Mouse (Mus musculus): ENCODE measurements at regions not wholly inside any gene's neighbourhood (a gene's known extent, or its start where the extent isn't known, plus 50 kb on each side); places are given as distances from the start of the nearest gene placed in this dataset.

- H3K27me3 ChIP-seq (ENCODE audit: control insufficient read depth, insufficient read depth, low read length): no peaks in the 10 kb centered on the region
- TF ChIP-seq CTCF (IDR thresholded peaks at IDR 0.05; ENCODE audit: borderline replicate concordance, control insufficient read depth, extremely low read depth, insufficient read depth, low read length, poor library complexity) (no peak), POLR2A (IDR thresholded peaks at IDR 0.05; ENCODE audit: control insufficient read depth, extremely low read depth, insufficient read depth, low read length, poor library complexity) (no peak)
Observed at GRCm38 (mm10) chr1:137874361-137874760, 301.1 kb downstream of the Ptprc start.

GRCm38 (mm10) chr1:137873628-137874027 is 301.9 kb downstream of the Ptprc start:
- no peak for DNase-seq
- Histone ChIP-seq H3K27ac (ENCODE audit: control insufficient read depth, insufficient read depth, low read length) (no peak overlapping the region), H3K27me3 (ENCODE audit: control insufficient read depth, insufficient read depth, low read length) (no peaks in the 10 kb centered on the region), H3K4me3 (ENCODE audit: control insufficient read depth, insufficient read depth, low read length) (no peak overlapping the region), H3K36me3 (ENCODE audit: control insufficient read depth, insufficient read depth, low read length) (no peaks in the 10 kb centered on the region), H3K4me1 (replicated peaks; ENCODE audit: control insufficient read depth, insufficient read depth, low read length) (peaks cover 8% of the 10 kb centered on the region)
- no peak for TF ChIP-seq CTCF (IDR thresholded peaks at IDR 0.05; ENCODE audit: borderline replicate concordance, control insufficient read depth, extremely low read depth, insufficient read depth, low read length, poor library complexity)
- TF ChIP-seq POLR2A (IDR thresholded peaks at IDR 0.05; ENCODE audit: control insufficient read depth, extremely low read depth, insufficient read depth, low read length, poor library complexity): no peak
- 48% methylated on average over 1 of the region's 1 CpGs for WGBS

More at GRCm38 (mm10) chr1:137874361-137874760, 301.1 kb downstream of the Ptprc start:
- H3K27ac ChIP-seq (ENCODE audit: control insufficient read depth, insufficient read depth, low read length): no peak overlapping the region
- no peak overlapping the region for H3K4me3 ChIP-seq (ENCODE audit: control insufficient read depth, insufficient read depth, low read length)
- no peak for DNase-seq
- WGBS: 73% methylated on average over 2 of the region's 2 CpGs
- H3K4me1 ChIP-seq (replicated peaks; ENCODE audit: control insufficient read depth, insufficient read depth, low read length): peaks cover 8% of the 10 kb centered on the region
- no peaks in the 10 kb centered on the region for H3K36me3 ChIP-seq (ENCODE audit: control insufficient read depth, insufficient read depth, low read length)

GRCm38 (mm10) chr1:137865030-137865429 is 310.5 kb downstream of the Ptprc start:
- TF ChIP-seq CTCF (IDR thresholded peaks at IDR 0.05; ENCODE audit: borderline replicate concordance, control insufficient read depth, extremely low read depth, insufficient read depth, low read length, poor library complexity) (no peak), POLR2A (IDR thresholded peaks at IDR 0.05; ENCODE audit: control insufficient read depth, extremely low read depth, insufficient read depth, low read length, poor library complexity) (no peak)
- DNase-seq: no peak
- Histone ChIP-seq H3K4me3 (ENCODE audit: control insufficient read depth, insufficient read depth, low read length) (no peak overlapping the region), H3K4me1 (replicated peaks; ENCODE audit: control insufficient read depth, insufficient read depth, low read length) (peaks cover 4% of the 10 kb centered on the region; the same call in 1 of the 2 replicates), H3K27me3 (ENCODE audit: control insufficient read depth, insufficient read depth, low read length) (no peaks in the 10 kb centered on the region), H3K36me3 (ENCODE audit: control insufficient read depth, insufficient read depth, low read length) (no peaks in the 10 kb centered on the region), H3K27ac (ENCODE audit: control insufficient read depth, insufficient read depth, low read length) (no peak overlapping the region)
- WGBS: 9% methylated on average over 1 of the region's 1 CpGs

GRCm38 (mm10) chr1:137863506-137863905 is 312.0 kb downstream of the Ptprc start:
- peaks cover 4% of the 10 kb centered on the region; the same call in 1 of the 2 replicates for H3K4me1 ChIP-seq (replicated peaks; ENCODE audit: control insufficient read depth, insufficient read depth, low read length)
- DNase-seq: no peak

GRCm38 (mm10) chr1:137852262-137852661 is 323.2 kb downstream of the Ptprc start:
- H3K27ac ChIP-seq (ENCODE audit: control insufficient read depth, insufficient read depth, low read length): no peak overlapping the region
- 3% methylated on average over 2 of the region's 2 CpGs for WGBS
- H3K4me1 ChIP-seq (replicated peaks; ENCODE audit: control insufficient read depth, insufficient read depth, low read length): no peaks in the 10 kb centered on the region
- H3K36me3 ChIP-seq (ENCODE audit: control insufficient read depth, insufficient read depth, low read length): no peaks in the 10 kb centered on the region
- TF ChIP-seq CTCF (IDR thresholded peaks at IDR 0.05; ENCODE audit: borderline replicate concordance, control insufficient read depth, extremely low read depth, insufficient read depth, low read length, poor library complexity) (no peak), POLR2A (IDR thresholded peaks at IDR 0.05; ENCODE audit: control insufficient read depth, extremely low read depth, insufficient read depth, low read length, poor library complexity) (no peak)
- no peaks in the 10 kb centered on the region for H3K27me3 ChIP-seq (ENCODE audit: control insufficient read depth, insufficient read depth, low read length)
- no peak overlapping the region for H3K4me3 ChIP-seq (ENCODE audit: control insufficient read depth, insufficient read depth, low read length)
- DNase-seq: no peak

More at GRCm38 (mm10) chr1:137863506-137863905, 312.0 kb downstream of the Ptprc start:
- no peaks in the 10 kb centered on the region for H3K36me3 ChIP-seq (ENCODE audit: control insufficient read depth, insufficient read depth, low read length)
- no peaks in the 10 kb centered on the region for H3K27me3 ChIP-seq (ENCODE audit: control insufficient read depth, insufficient read depth, low read length)
- 93% methylated on average over 7 of the region's 7 CpGs for WGBS
- no peak for TF ChIP-seq POLR2A (IDR thresholded peaks at IDR 0.05; ENCODE audit: control insufficient read depth, extremely low read depth, insufficient read depth, low read length, poor library complexity)
- no peak for TF ChIP-seq CTCF (IDR thresholded peaks at IDR 0.05; ENCODE audit: borderline replicate concordance, control insufficient read depth, extremely low read depth, insufficient read depth, low read length, poor library complexity)
- H3K27ac ChIP-seq (ENCODE audit: control insufficient read depth, insufficient read depth, low read length): no peak overlapping the region
- no peak overlapping the region for H3K4me3 ChIP-seq (ENCODE audit: control insufficient read depth, insufficient read depth, low read length)

GRCm38 (mm10) chr1:137847311-137847923 is 328.1 kb downstream of the Ptprc start:
- 97% methylated on average over 10 of the region's 10 CpGs for WGBS

More at GRCm38 (mm10) chr1:137847311-137847923, 328.1 kb downstream of the Ptprc start:
- no peak for DNase-seq
- no peaks in the 10 kb centered on the region for H3K27me3 ChIP-seq (ENCODE audit: control insufficient read depth, insufficient read depth, low read length)
- no peaks in the 10 kb centered on the region for H3K36me3 ChIP-seq (ENCODE audit: control insufficient read depth, insufficient read depth, low read length)
- H3K27ac ChIP-seq (ENCODE audit: control insufficient read depth, insufficient read depth, low read length): no peak overlapping the region
- no peak overlapping the region for H3K4me3 ChIP-seq (ENCODE audit: control insufficient read depth, insufficient read depth, low read length)
- H3K4me1 ChIP-seq (replicated peaks; ENCODE audit: control insufficient read depth, insufficient read depth, low read length): no peaks in the 10 kb centered on the region
- TF ChIP-seq CTCF (IDR thresholded peaks at IDR 0.05; ENCODE audit: borderline replicate concordance, control insufficient read depth, extremely low read depth, insufficient read depth, low read length, poor library complexity) (no peak), POLR2A (IDR thresholded peaks at IDR 0.05; ENCODE audit: control insufficient read depth, extremely low read depth, insufficient read depth, low read length, poor library complexity) (no peak)

Measured in thymus, adult 2 months (tissue).